Mouse (Mus musculus): ENCODE measurements around the gene Galnt17. TPM values are rescaled to one million over a fixed set of nuclear protein-coding genes. Genes with fewer than 3 reads are reported as not detected.

The Galnt17 gene
- polyA plus RNA-seq, 1 experiment from 2014 or later, result 0.59 TPM

GRCm38 (mm10) chr5:130949710-130950109 is 358.6 kb downstream of the Galnt17 start:
- Histone ChIP-seq H3K4me2 (ENCODE audit: low read depth, low read length) (no peak overlapping the region), H3K36me3 (ENCODE audit: control insufficient read depth, insufficient read depth, low read length) (no peaks in the 10 kb centered on the region), H3K27ac (ENCODE audit: low read length) (no peak overlapping the region), H3K9ac (ENCODE audit: low read depth, low read length) (no peak overlapping the region), H3K27me3 (replicated peaks; ENCODE audit: control insufficient read depth, insufficient read depth, low read length) (no peaks in the 10 kb centered on the region), H3K4me3 (ENCODE audit: low read length) (no peak overlapping the region), H3K9me3 (ENCODE audit: control insufficient read depth, low read length) (no peaks in the 10 kb centered on the region), H3K4me1 (ENCODE audit: control insufficient read depth, insufficient read depth, low read length) (no peaks in the 10 kb centered on the region)
- WGBS, result 63% methylated on average over 1 of the region's 1 CpGs
- no peak for ATAC-seq

DNA sequence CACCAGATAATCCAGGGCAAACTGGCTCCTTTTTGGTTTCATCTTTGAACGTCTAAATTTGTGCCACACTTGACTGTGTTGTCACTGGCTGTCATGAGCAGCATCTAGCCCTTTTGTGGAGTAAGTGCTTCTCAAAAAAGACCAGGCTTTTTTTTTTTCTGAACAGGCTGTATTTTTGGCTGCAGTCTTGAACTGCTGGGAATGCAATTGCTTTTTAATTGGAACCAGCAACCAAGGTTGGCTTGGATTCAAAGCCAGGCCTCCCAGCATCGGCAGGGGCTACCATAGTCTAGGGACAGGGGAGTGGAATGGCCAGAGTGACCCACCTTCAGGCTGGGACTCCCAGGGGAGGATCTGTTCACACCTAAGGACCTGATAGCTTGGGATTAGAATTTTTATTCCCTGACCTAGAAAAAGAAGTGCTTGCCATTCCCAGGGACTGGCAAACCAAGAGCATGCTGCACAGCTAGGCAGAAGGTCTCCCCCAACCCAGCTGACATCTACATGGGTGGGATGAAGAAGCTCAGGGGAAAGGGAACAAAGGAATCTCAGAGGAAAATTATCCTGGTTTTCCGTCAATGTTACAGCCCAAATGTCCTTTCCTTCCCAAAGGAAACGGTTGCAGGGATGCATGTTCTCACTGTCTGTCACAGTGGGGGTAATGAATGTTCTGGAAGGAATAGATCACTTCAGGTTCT is 369.2 kb downstream of the Galnt17 start:
- Histone ChIP-seq H3K27ac (ENCODE audit: low read length) (no peak overlapping the region), H3K9ac (ENCODE audit: low read depth, low read length) (no peak overlapping the region), H3K9me3 (ENCODE audit: control insufficient read depth, low read length) (no peaks in the 10 kb centered on the region), H3K4me1 (ENCODE audit: control insufficient read depth, insufficient read depth, low read length) (no peaks in the 10 kb centered on the region), H3K27me3 (replicated peaks; ENCODE audit: control insufficient read depth, insufficient read depth, low read length) (no peaks in the 10 kb centered on the region), H3K4me2 (ENCODE audit: low read depth, low read length) (no peak overlapping the region), H3K4me3 (ENCODE audit: low read length) (no peak overlapping the region), H3K36me3 (ENCODE audit: control insufficient read depth, insufficient read depth, low read length) (no peaks in the 10 kb centered on the region)
- 35% methylated on average over 4 of the region's 4 CpGs for WGBS
- ATAC-seq, result no peak

- Histone ChIP-seq H3K4me2 (ENCODE audit: low read depth, low read length) (no peak overlapping the region), H3K27ac (ENCODE audit: low read length) (no peak overlapping the region)
- no peak; the same call in 1 of the 2 replicates for ATAC-seq
These were observed 370.0 kb downstream of the Galnt17 start for GRCm38 (mm10) chr5:130938274-130938741.

GRCm38 (mm10) chr5:130930999-130931398 is 377.3 kb downstream of the Galnt17 start:
- Histone ChIP-seq H3K4me3 (ENCODE audit: low read length) (no peak overlapping the region), H3K9me3 (ENCODE audit: control insufficient read depth, low read length) (no peaks in the 10 kb centered on the region), H3K27ac (ENCODE audit: low read length) (no peak overlapping the region), H3K4me1 (ENCODE audit: control insufficient read depth, insufficient read depth, low read length) (no peaks in the 10 kb centered on the region), H3K9ac (ENCODE audit: low read depth, low read length) (no peak overlapping the region), H3K27me3 (replicated peaks; ENCODE audit: control insufficient read depth, insufficient read depth, low read length) (no peaks in the 10 kb centered on the region), H3K36me3 (ENCODE audit: control insufficient read depth, insufficient read depth, low read length) (no peaks in the 10 kb centered on the region), H3K4me2 (ENCODE audit: low read depth, low read length) (no peak overlapping the region)
- WGBS, result 85% methylated on average over 1 of the region's 1 CpGs
- ATAC-seq, result no peak

More at GRCm38 (mm10) chr5:130938274-130938741, 370.0 kb downstream of the Galnt17 start:
- H3K27me3 ChIP-seq (replicated peaks; ENCODE audit: control insufficient read depth, insufficient read depth, low read length), result no peaks in the 10 kb centered on the region
- H3K9me3 ChIP-seq (ENCODE audit: control insufficient read depth, low read length), result no peaks in the 10 kb centered on the region
- no peak overlapping the region for H3K9ac ChIP-seq (ENCODE audit: low read depth, low read length)
- no peaks in the 10 kb centered on the region for H3K4me1 ChIP-seq (ENCODE audit: control insufficient read depth, insufficient read depth, low read length)
- 10% methylated on average over 7 of the region's 7 CpGs for WGBS
- no peak overlapping the region for H3K4me3 ChIP-seq (ENCODE audit: low read length)
- H3K36me3 ChIP-seq (ENCODE audit: control insufficient read depth, insufficient read depth, low read length), result no peaks in the 10 kb centered on the region

- no peaks in the 10 kb centered on the region for H3K36me3 ChIP-seq (ENCODE audit: control insufficient read depth, insufficient read depth, low read length)
These were observed 380.5 kb downstream of the Galnt17 start for GRCm38 (mm10) chr5:130927794-130928149.

GRCm38 (mm10) chr5:130927138-130927793 is 381.0 kb downstream of the Galnt17 start:
- no peak for ATAC-seq
- WGBS, result 77% methylated on average over 3 of the region's 3 CpGs
- no peak overlapping the region for H3K27ac ChIP-seq (ENCODE audit: low read length)
- H3K4me3 ChIP-seq (ENCODE audit: low read length), result no peak overlapping the region
- no peaks in the 10 kb centered on the region for H3K4me1 ChIP-seq (ENCODE audit: control insufficient read depth, insufficient read depth, low read length)
- H3K27me3 ChIP-seq (replicated peaks; ENCODE audit: control insufficient read depth, insufficient read depth, low read length), result no peaks in the 10 kb centered on the region
- H3K9ac ChIP-seq (ENCODE audit: low read depth, low read length), result no peak overlapping the region
- no peak overlapping the region for H3K4me2 ChIP-seq (ENCODE audit: low read depth, low read length)
- no peaks in the 10 kb centered on the region for H3K9me3 ChIP-seq (ENCODE audit: control insufficient read depth, low read length)
- no peaks in the 10 kb centered on the region for H3K36me3 ChIP-seq (ENCODE audit: control insufficient read depth, insufficient read depth, low read length)

More at GRCm38 (mm10) chr5:130927794-130928149, 380.5 kb downstream of the Galnt17 start:
- H3K27me3 ChIP-seq (replicated peaks; ENCODE audit: control insufficient read depth, insufficient read depth, low read length), result no peaks in the 10 kb centered on the region
- no peak for ATAC-seq
- H3K9me3 ChIP-seq (ENCODE audit: control insufficient read depth, low read length), result no peaks in the 10 kb centered on the region
- H3K4me1 ChIP-seq (ENCODE audit: control insufficient read depth, insufficient read depth, low read length), result no peaks in the 10 kb centered on the region
- H3K9ac ChIP-seq (ENCODE audit: low read depth, low read length), result no peak overlapping the region
- no peak overlapping the region for H3K4me2 ChIP-seq (ENCODE audit: low read depth, low read length)
- H3K4me3 ChIP-seq (ENCODE audit: low read length), result no peak overlapping the region
- WGBS, result 59% methylated on average over 8 of the region's 8 CpGs
- H3K27ac ChIP-seq (ENCODE audit: low read length), result no peak overlapping the region

GRCm38 (mm10) chr5:130925681-130926080 is 382.6 kb downstream of the Galnt17 start:
- Histone ChIP-seq H3K9me3 (ENCODE audit: control insufficient read depth, low read length) (no peaks in the 10 kb centered on the region), H3K9ac (ENCODE audit: low read depth, low read length) (no peak overlapping the region), H3K4me1 (ENCODE audit: control insufficient read depth, insufficient read depth, low read length) (no peaks in the 10 kb centered on the region), H3K27me3 (replicated peaks; ENCODE audit: control insufficient read depth, insufficient read depth, low read length) (no peaks in the 10 kb centered on the region), H3K27ac (ENCODE audit: low read length) (no peak overlapping the region), H3K4me2 (ENCODE audit: low read depth, low read length) (no peak overlapping the region), H3K4me3 (ENCODE audit: low read length) (no peak overlapping the region), H3K36me3 (ENCODE audit: control insufficient read depth, insufficient read depth, low read length) (no peaks in the 10 kb centered on the region)
- no peak for ATAC-seq
- 93% methylated on average over 7 of the region's 7 CpGs for WGBS

DNA sequence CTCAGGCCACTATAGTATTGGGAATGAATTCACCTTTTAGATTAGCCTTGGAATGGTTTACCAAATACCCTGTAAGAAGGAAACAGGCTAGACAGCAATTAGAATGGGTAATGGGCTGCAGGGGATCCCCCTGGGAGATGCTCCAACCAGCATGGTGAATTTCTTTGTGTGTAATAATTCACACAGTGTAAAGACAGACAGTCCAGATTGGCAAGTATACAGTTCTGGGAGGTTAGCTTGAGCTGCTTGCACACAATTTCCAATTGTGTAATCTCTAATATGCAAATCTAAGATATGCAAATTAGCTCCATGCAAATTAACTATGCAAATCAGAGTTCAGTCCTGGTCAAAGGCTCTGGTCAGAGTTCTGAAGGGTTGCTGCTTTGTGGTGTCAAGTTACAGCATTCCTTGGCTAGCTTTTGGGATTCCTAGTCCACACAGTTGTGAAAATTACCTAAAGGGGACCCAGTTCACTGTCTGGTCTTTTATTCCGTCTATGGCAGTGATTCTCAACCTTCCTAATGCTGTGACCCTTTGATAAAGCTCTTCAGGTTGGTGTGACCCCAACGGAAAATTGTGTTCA is 384.0 kb downstream of the Galnt17 start:
- Histone ChIP-seq H3K36me3 (ENCODE audit: control insufficient read depth, insufficient read depth, low read length) (no peaks in the 10 kb centered on the region), H3K27ac (ENCODE audit: low read length) (no peak overlapping the region), H3K9me3 (ENCODE audit: control insufficient read depth, low read length) (no peaks in the 10 kb centered on the region), H3K4me2 (ENCODE audit: low read depth, low read length) (no peak overlapping the region), H3K9ac (ENCODE audit: low read depth, low read length) (no peak overlapping the region), H3K4me1 (ENCODE audit: control insufficient read depth, insufficient read depth, low read length) (no peaks in the 10 kb centered on the region), H3K4me3 (ENCODE audit: low read length) (no peak overlapping the region), H3K27me3 (replicated peaks; ENCODE audit: control insufficient read depth, insufficient read depth, low read length) (no peaks in the 10 kb centered on the region)
- ATAC-seq, result no peak
- WGBS, result 13% methylated on average over 2 of the region's 2 CpGs

DNA sequence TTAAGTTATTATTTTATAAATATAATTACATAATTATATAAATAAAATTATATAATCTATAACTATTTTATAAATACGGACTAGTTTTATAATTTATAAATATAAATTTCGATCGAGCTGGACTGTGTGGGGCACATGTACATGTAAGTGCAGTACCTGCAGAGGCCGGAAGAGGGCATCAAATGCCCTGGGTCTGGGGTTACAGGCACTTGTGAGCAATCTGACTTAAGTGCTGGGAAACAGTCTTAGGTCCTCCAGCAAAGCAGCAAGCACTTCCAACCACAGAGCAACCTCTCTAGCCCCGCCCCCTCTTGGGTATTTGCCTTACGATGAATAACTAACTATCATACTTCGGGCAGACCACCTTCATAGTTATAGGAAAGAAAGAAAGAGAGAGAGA is 388.3 kb downstream of the Galnt17 start:
- no peak overlapping the region for H3K9ac ChIP-seq (ENCODE audit: low read depth, low read length)
- H3K4me1 ChIP-seq (ENCODE audit: control insufficient read depth, insufficient read depth, low read length), result no peaks in the 10 kb centered on the region
- 90% methylated on average over 7 of the region's 7 CpGs for WGBS
- H3K9me3 ChIP-seq (ENCODE audit: control insufficient read depth, low read length), result no peaks in the 10 kb centered on the region
- no peak overlapping the region for H3K27ac ChIP-seq (ENCODE audit: low read length)
- H3K27me3 ChIP-seq (replicated peaks; ENCODE audit: control insufficient read depth, insufficient read depth, low read length), result no peaks in the 10 kb centered on the region
- H3K4me3 ChIP-seq (ENCODE audit: low read length), result no peak overlapping the region
- H3K36me3 ChIP-seq (ENCODE audit: control insufficient read depth, insufficient read depth, low read length), result no peaks in the 10 kb centered on the region
- ATAC-seq, result no peak
- H3K4me2 ChIP-seq (ENCODE audit: low read depth, low read length), result no peak overlapping the region
